Mouse (Mus musculus) limb, embryonic 11.5 days (tissue): ENCODE measurements around the gene Tsen34. TPM values are rescaled to one million over a fixed set of nuclear protein-coding genes. Genes with fewer than 3 reads are reported as not detected.
"Not testable (repeated sequence)": the region's sequence is repeated elsewhere in the genome, so short reads cannot be mapped to it uniquely, and the experiment has no call there.

Source experiments
- ATAC-seq: fragments of 200-750 bp; cut with Nextera tagmentation; 2 replicates; pipeline ENCODE4 v1.8.0; 2017; ENCODE audit warnings: low read depth; ENCODE audit not compliant: insufficient number of reproducible peaks, low FRiP score, low TSS enrichment
- DNase-seq: peaks from one replicate; pipeline ENCODE4 v3.0.0-alpha.2; 2015; ENCODE audit warnings: low spot score
- H3K27ac ChIP-seq: fragments of 300-500 bp; sonication (generic); replicated peaks from 2 replicates; pipeline ENCODE4 v1.5.1; 2014; ENCODE audit warnings: low read depth, mild to moderate bottlenecking, low read length
- H3K27me3 ChIP-seq: fragments of 300-500 bp; sonication (generic); 2 replicates; pipeline ENCODE4 v1.6.1; 2014; ENCODE audit warnings: mild to moderate bottlenecking, low read length, mixed read lengths; ENCODE audit not compliant: control insufficient read depth, insufficient read depth
- H3K36me3 ChIP-seq: fragments of 300-500 bp; sonication (generic); 2 replicates; pipeline ENCODE4 v1.6.1; 2014; ENCODE audit warnings: mild to moderate bottlenecking, low read length, moderate library complexity, mixed read lengths; ENCODE audit not compliant: control insufficient read depth, insufficient read depth
- H3K4me1 ChIP-seq: fragments of 300-500 bp; sonication (generic); 2 replicates; pipeline ENCODE4 v1.6.1; 2014; ENCODE audit warnings: low read length, mixed read lengths; ENCODE audit not compliant: control insufficient read depth, insufficient read depth
- H3K4me2 ChIP-seq: fragments of 300-500 bp; sonication (generic); 2 replicates; pipeline ENCODE4 v1.6.1; 2014; ENCODE audit warnings: low read depth, mild to moderate bottlenecking, moderate library complexity; ENCODE audit not compliant: severe bottlenecking
- H3K4me3 ChIP-seq: fragments of 300-500 bp; sonication (generic); 2 replicates; pipeline ENCODE4 v1.5.1; 2014; ENCODE audit warnings: low read depth, low read length
- H3K9ac ChIP-seq: fragments of 300-500 bp; sonication (generic); 2 replicates; pipeline ENCODE4 v1.6.1; 2014; ENCODE audit warnings: mild to moderate bottlenecking, low read length
- H3K9me3 ChIP-seq: fragments of 300-500 bp; sonication (generic); 2 replicates; pipeline ENCODE4 v1.6.1; 2016; ENCODE audit warnings: low read length; ENCODE audit not compliant: control insufficient read depth
- WGBS: fragments of 180-500 bp; shearing (Covaris S2); extraction: QIAGEN DNeasy Blood & Tissue Kit; methylation state at CpG from one replicate; pipeline ENCODE4 v1.1.7; 2014; 5-methylcytosine and 5-hydroxymethylcytosine counted together
- polyA plus RNA-seq: library from polyadenylated mRNA; unstranded; fragments of >200 nt; fragmentation: Nextera tagmentation; extraction: Ambion mirVana; gene quantifications from 2 replicates; pipeline ENCODE4 v1.2.1, GENCODE M21; 2014

Tsen34 gene
- polyA plus RNA-seq, 1 experiment from 2014 or later: 289 TPM

GRCm38 (mm10) chr7:3694076-3694948, 1.6 kb downstream of the Tsen34 start:
- Histone ChIP-seq H3K4me2 (peak overlapping the region; percentile 87), H3K27me3 (no peaks in the 10 kb centered on the region), H3K27ac (peak overlapping the region; percentile 93), H3K36me3 (peaks cover 13% of the 10 kb centered on the region; the same call in 1 of the 2 replicates), H3K4me1 (peaks cover 15% of the 10 kb centered on the region; the same call in 1 of the 2 replicates), H3K4me3 (peak overlapping the region; percentile 67), H3K9ac (peak overlapping the region; percentile 84), H3K9me3 (no peaks in the 10 kb centered on the region)
- peak; percentile 81 for DNase-seq
- WGBS: under 1% methylated on average over 54 of the region's 55 CpGs
- ATAC-seq: peak; percentile 71

- not testable (repeated sequence) for H3K27me3 ChIP-seq, H3K9me3 ChIP-seq, ATAC-seq
- H3K27ac ChIP-seq: peak overlapping the region; percentile 93
- H3K36me3 ChIP-seq: peaks cover 13% of the 10 kb centered on the region; the same call in 1 of the 2 replicates
- peak overlapping the region; percentile 87 for H3K4me2 ChIP-seq
- peak; percentile 29 for DNase-seq
- 5% methylated on average over 9 of the region's 9 CpGs for WGBS
- peak overlapping the region; percentile 67 for H3K4me3 ChIP-seq
- peak overlapping the region; percentile 84 for H3K9ac ChIP-seq
- H3K4me1 ChIP-seq: peaks cover 15% of the 10 kb centered on the region; the same call in 1 of the 2 replicates
Observed at GRCm38 (mm10) chr7:3694949-3695305, 2.3 kb downstream of the Tsen34 start.

DNA sequence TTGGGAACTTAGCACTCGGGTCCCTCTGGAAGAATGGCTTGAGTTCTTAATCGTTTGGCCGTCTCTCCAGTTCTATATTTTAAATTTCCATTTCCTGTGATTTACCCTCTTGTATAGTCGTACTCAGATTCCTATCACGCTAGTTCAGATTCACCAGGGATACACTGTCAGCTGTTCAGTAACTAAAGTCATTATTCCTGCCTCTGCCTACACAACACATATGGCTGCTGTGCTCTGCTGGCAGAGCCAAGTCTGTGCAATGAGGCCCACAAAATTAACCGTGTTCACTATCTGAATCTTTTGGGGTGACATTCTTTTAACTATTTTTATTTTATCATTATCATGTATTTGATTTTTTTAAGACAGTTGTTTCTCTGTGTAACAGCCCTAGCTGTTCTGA, 5.8 kb downstream of the Tsen34 start:
- DNase-seq: no peak
- Histone ChIP-seq H3K9ac (no peak overlapping the region), H3K27ac (no peak overlapping the region), H3K4me3 (no peak overlapping the region), H3K36me3 (peaks cover 13% of the 10 kb centered on the region; the same call in 1 of the 2 replicates), H3K4me1 (0 out of 2 replicates have a peak, but pooled peaks cover 8% of the 10 kb centered on the region), H3K27me3 (no peaks in the 10 kb centered on the region), H3K4me2 (no peak overlapping the region), H3K9me3 (no peaks in the 10 kb centered on the region)
- ATAC-seq: no peak
- 94% methylated on average over 6 of the region's 6 CpGs for WGBS

DNA sequence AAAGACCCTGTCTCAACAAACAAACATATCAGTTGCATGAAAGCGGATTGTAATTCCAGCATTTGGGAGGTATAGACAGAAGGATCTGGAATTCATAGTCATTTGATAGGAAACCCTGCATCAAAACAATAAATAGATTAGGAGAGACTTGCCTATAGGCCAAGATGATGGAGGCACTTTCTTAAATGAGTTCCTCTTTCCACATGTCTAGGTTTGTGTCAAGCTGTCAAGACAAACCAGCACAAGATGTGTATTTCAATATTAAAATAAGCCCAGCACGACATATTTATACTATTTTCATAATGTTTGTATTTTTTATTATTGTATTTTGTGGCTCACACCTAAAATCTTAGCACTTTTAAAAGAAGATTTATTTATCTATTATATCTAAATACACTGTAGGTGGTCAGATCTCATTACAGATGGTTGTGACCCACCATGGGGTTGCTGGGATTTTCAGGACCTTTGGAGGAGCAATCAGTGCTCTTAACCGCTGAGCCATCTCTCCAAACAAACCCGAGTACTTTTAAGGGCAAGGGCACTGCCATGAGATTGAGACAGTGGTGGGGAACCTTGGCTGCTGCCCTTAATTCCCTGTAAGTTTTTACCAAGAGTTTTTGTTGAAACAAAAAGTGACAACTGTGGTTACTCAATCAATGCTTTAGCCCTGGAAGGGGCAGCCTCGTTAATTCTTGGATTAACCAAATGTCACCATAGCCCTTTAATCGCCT, 10.7 kb downstream of the Tsen34 start:
- no peaks in the 10 kb centered on the region for H3K27me3 ChIP-seq
- peaks cover 3% of the 10 kb centered on the region; the same call in 1 of the 2 replicates for H3K4me1 ChIP-seq
- H3K36me3 ChIP-seq: peaks cover 22% of the 10 kb centered on the region
- DNase-seq (no peak), ATAC-seq (peak; percentile 50)
- WGBS: 21% methylated on average over 6 of the region's 6 CpGs
- H3K27ac ChIP-seq: 0 out of 2 replicates have a peak overlapping the region, but pooled peaks have one; percentile 16
- peak overlapping the region; percentile 94 for H3K9ac ChIP-seq
- H3K4me3 ChIP-seq: peak overlapping the region; percentile 90
- no peaks in the 10 kb centered on the region for H3K9me3 ChIP-seq
- peak overlapping the region; percentile 41 for H3K4me2 ChIP-seq

GRCm38 (mm10) chr7:3703879-3704441, 11.3 kb downstream of the Tsen34 start, which contains the start of gene Rps9:
Gene Rps9 (plus strand): TSS chr7:3703993.
- Histone ChIP-seq H3K36me3 (peaks cover 16% of the 10 kb centered on the region), H3K27ac (peak within 1 kb of the TSS; percentile 80), H3K9me3 (no peaks in the 10 kb centered on the region), H3K27me3 (no peaks in the 10 kb centered on the region), H3K9ac (peak within 1 kb of the TSS; percentile 94), H3K4me2 (peak within 1 kb of the TSS; percentile 86), H3K4me1 (peaks cover 3% of the 10 kb centered on the region; the same call in 1 of the 2 replicates), H3K4me3 (peak within 1 kb of the TSS; percentile 90)
- ATAC-seq (peak; percentile 91), DNase-seq (peak; percentile 98)
- WGBS: 2% methylated on average over 42 of the region's 42 CpGs

- DNase-seq: no peak
- Histone ChIP-seq H3K27ac (peak overlapping the region; percentile 80; the same call in 1 of the 2 replicates), H3K9me3 (no peaks in the 10 kb centered on the region), H3K9ac (peak overlapping the region; percentile 94), H3K4me3 (peak overlapping the region; percentile 90), H3K4me1 (peaks cover 3% of the 10 kb centered on the region; the same call in 1 of the 2 replicates), H3K4me2 (peak overlapping the region; percentile 86), H3K36me3 (peaks cover 14% of the 10 kb centered on the region), H3K27me3 (no peaks in the 10 kb centered on the region)
- ATAC-seq: no peak; the same call in 1 of the 2 replicates
- under 1% methylated on average over 20 of the region's 20 CpGs for WGBS
Observed at GRCm38 (mm10) chr7:3704475-3704874, 11.8 kb downstream of the Tsen34 start.

DNA sequence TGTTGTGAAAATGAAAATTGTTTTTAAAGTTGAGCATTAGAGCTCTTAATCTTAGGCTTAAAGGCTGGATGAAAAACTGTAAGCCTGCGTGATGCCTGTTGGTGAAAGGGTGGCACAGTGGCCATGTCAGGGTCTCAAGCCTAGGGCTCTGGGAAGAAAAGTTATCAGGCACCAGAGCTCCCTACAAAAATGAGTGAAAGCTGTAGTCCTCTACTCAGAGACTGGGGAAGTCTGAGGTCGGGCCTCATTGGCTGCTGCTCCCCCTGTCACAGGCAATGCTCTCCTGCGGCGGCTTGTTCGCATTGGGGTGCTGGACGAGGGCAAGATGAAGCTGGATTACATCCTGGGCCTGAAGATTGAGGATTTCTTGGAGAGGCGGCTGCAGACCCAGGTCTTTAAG, 12.8 kb downstream of the Tsen34 start:
- H3K4me1 ChIP-seq, H3K27me3 ChIP-seq, H3K9me3 ChIP-seq, ATAC-seq: not testable (repeated sequence)
- peak overlapping the region; percentile 94 for H3K9ac ChIP-seq
- DNase-seq: peak; percentile 24
- peak overlapping the region; percentile 86 for H3K4me2 ChIP-seq
- WGBS: under 1% methylated on average over 6 of the region's 7 CpGs
- peak overlapping the region; percentile 90 for H3K4me3 ChIP-seq
- peaks cover 14% of the 10 kb centered on the region for H3K36me3 ChIP-seq
- 0 out of 2 replicates have a peak overlapping the region, but pooled peaks have one; percentile 12 for H3K27ac ChIP-seq

GRCm38 (mm10) chr7:3705911-3706310, 13.2 kb downstream of the Tsen34 start:
- 39% methylated on average over 6 of the region's 6 CpGs for WGBS
- peak overlapping the region; percentile 90 for H3K4me3 ChIP-seq
- H3K27ac ChIP-seq: no peak overlapping the region
- H3K9ac ChIP-seq: peak overlapping the region; percentile 94
- DNase-seq (peak; percentile 23), ATAC-seq (no peak)
- peaks cover 3% of the 10 kb centered on the region; the same call in 1 of the 2 replicates for H3K4me1 ChIP-seq
- no peaks in the 10 kb centered on the region for H3K27me3 ChIP-seq
- H3K36me3 ChIP-seq: peaks cover 14% of the 10 kb centered on the region
- no peaks in the 10 kb centered on the region for H3K9me3 ChIP-seq
- peak overlapping the region; percentile 86 for H3K4me2 ChIP-seq
